Mouse (Mus musculus): ENCODE data around the gene Ccdc122.
A peak's percentile ranks its signal among the peaks of the same experiment; 100 is the strongest.

The Ccdc122 gene

GRCm38 (mm10) chr14:77130612-77131011, 94.0 kb downstream of the Ccdc122 start:
- DNase-seq (ENCODE audit: extremely low spot score, low spot score) = no peak

- DNase-seq (ENCODE audit: extremely low spot score, low spot score) = no peak
These were observed 100.4 kb downstream of the Ccdc122 start for GRCm38 (mm10) chr14:77136936-77137335.

- DNase-seq (ENCODE audit: extremely low spot score, low spot score) = peak; percentile 79
These were observed 105.0 kb downstream of the Ccdc122 start for GRCm38 (mm10) chr14:77141324-77142282.

DNA sequence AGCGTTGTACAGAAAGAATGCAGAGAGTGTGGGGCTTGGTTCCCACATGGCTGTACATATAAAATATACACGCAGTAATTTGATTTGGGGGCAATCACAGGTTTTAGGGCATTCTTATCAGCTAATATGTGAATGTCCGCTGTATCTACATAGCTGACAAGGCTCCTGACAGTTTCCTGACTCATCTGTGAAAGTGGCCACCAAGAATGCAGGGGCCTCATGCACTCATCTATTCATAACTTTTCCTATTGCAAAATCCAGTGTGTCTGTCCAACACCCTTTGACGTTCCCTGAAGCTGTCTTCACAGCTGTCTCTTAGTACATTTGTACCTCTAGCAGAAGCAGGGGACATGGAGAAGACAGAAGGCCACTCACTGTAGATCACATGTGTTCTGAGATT, 108.5 kb downstream of the Ccdc122 start:
- no peak for DNase-seq (ENCODE audit: extremely low spot score, low spot score)

DNA sequence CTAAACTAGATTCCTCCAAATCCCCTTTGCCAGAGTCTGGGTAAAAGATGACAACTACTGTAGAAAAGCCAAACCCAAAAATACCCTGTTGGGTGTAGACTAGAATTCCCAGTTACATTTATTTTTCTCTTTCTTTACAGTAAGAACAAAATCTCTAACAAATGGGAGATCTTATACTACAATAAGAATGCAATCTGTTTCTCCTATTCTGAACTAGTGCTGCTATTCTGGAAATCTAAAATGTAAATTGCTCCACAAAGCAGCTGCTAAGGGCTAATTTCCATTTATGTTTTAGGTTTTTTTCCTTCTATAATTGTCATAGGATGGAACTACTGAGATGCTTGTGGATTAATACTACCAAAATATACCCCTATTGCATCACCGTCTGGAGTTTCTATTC, 111.1 kb downstream of the Ccdc122 start:
- no peak for DNase-seq (ENCODE audit: extremely low spot score, low spot score)

DNA sequence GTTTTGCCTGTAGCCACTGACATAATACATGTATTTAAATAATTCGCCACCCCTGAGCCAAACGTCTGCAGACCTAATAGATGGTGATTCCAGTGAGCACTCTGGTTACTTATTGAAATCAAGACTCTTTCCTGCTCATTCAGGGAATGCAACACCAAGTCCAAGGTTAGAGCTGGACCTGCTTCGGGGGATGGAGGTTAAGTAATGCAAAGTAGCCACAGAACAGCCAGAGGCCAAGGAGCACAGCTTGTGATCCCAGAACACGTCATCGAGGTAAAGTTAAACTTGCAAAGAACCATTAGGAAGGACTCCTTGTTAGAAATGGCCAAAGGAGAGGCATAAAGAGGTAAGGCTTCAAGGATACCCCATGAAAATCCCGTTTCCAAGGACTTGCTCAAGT, 114.0 kb downstream of the Ccdc122 start:
- DNase-seq (ENCODE audit: extremely low spot score, low spot score) = no peak

DNA sequence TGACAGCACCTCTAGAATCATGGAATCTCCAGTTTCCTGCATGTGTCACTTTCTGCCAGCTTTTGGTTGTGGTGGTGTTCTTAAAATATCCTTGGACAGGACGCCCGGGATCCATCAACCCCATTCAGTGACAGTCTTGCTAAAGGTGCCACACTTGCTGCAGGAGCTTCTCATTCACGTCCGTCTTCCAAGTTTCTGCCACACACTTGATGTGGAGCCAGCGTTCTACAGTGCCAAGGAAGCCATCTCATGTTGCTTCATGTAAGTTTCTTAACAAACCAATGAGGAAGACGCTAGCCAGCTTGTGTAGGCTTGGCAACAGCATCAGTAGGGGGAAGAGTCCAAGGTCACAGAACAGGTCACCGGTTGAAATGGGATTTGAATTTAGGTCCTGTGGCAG, 114.9 kb downstream of the Ccdc122 start:
- DNase-seq (ENCODE audit: extremely low spot score, low spot score) = no peak

DNA sequence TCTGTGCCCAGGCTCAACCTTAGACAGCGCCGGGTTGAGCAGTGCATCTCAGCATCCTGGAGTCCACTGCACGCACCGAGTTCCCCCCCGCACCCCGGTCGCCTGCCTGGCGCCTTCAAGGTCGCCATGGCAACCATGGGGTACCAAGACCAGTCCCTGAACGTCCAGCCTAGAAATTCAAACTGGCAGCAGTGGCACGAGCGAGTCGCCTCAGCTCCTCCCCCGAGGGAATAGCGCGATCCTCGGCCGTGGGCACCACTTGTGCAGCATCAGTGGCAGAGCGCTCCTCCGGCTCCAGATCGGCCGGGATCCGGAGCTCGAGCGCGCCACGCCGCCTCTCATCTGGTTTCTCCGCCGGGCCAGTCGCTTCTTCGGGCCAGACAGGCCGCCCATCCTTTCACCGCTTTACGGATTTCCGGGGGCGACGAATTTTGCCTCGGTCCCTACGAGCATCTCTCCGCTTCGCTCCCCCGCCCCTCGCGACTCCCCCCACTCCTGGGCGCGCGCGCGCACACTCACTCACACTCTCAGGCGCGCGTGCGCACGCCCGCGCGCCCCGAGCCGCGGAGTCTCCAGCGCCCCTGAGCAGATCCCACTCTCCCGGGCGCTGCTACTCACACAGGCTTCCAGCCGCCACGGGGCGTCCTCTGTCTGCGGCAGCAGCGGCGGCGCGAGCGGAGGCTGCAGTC, 119.8 kb downstream of the Ccdc122 start, which contains the start of gene Enox1:
Gene Enox1 (plus strand): TSS at position 542 of the 689 bp plus-strand sequence.
- DNase-seq (ENCODE audit: extremely low spot score, low spot score) = peak; percentile 88

GRCm38 (mm10) chr14:77156911-77157504, 120.4 kb downstream of the Ccdc122 start:
- DNase-seq (ENCODE audit: extremely low spot score, low spot score) = no peak

DNA sequence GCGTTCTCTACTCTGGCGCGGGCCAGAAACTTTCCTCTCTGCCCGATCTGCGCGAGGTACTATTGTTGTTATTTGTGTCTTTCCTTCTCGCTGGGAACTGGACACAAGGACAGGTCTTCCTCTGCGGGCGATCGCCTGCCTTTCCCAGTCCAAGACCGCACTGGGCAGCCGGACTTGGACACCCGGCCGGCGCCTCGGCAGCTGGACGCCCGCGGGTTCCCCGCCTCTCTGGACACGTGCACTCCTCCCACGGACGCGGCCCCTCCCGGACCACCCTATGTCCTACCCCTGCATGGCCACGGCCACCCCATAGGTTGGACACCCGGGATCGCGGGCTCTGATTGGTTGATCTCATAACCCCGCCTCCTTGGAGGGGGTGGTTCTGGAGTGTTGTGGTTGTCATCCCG, 120.9 kb downstream of the Ccdc122 start:
- peak; percentile 80 for DNase-seq (ENCODE audit: extremely low spot score, low spot score)

DNA sequence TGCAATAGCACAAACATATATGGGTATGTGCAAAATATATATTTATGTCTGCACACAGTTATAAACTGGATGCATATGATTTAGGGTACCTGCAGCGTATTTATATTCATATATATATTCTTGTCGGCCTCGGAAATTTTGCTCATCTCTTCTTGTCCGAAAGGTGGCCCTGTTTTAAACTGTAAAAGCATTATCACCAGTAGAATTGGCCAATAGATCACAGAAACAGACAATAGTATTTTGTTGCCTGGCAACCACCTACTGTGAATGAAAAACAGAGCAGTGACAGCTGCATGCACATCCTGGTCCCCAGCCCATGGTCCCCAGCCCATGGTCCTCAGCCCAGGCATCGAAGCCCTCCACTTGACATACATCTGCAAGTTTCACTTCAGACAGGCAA, 122.8 kb downstream of the Ccdc122 start:
- DNase-seq (ENCODE audit: extremely low spot score, low spot score) = no peak

All from neural tube, embryonic 10.5 days (tissue).